Mouse (Mus musculus) cerebellum, adult 2 months (tissue): ENCODE data around the gene Ddb2.

Experiments used
- CTCF ChIP-seq: fragments of 200-500 bp; IDR thresholded peaks from 2 replicates; pipeline ENCODE4 v1.5.1; 2011; ENCODE audit warnings: low read depth, mild to moderate bottlenecking, control low read depth, low read length, moderate library complexity, borderline replicate concordance; ENCODE audit not compliant: insufficient read depth
- POLR2A ChIP-seq: fragments of 200-500 bp; IDR thresholded peaks from 2 replicates; pipeline ENCODE4 v1.6.1; 2011; ENCODE audit warnings: low read length, control low read depth, borderline replicate concordance; ENCODE audit not compliant: insufficient read depth

DNA sequence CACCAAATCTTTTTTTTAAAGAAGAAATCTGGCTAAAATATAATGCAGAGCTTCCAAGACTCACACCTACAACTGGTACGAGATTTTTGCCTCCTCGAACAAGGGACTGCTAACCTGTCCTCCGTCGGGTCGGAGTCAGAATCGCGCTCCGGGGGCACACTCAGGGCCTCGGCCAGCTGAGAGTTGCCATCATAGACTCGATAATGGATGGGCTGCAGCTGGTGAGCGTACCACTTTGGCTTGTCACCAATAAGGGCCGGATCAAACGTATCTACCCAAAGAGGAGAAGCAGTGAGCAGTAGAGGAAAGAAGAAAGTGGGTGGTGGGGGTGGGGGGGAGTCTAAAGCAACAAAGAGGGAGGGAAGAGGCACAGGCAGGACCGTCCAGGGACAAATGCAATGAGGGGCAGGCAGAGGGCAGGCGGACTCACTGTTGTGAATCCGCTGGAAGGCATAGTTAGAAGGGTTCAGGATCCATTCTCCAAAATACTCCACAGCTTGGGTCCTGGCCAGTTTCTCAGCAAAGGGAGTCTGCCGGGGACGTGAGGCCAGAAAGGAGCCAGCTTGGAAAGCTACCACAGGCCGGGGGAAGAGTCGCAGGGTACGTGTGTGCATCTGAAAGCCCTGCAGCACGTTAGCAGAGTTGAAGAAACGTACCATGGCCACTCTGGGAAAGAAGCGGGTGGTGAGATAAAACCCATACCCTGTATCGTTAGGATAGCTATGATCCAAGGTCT is 67.0 kb downstream of the Ddb2 start:
- TF ChIP-seq CTCF (no peak), POLR2A (no peak)
